Mouse (Mus musculus): ENCODE data around the gene Gosr1.
"Not testable (repeated sequence)": the region's sequence is repeated elsewhere in the genome, so short reads cannot be mapped to it uniquely, and the experiment has no call there.

The Gosr1 gene

GRCm38 (mm10) chr11:76734560-76734959 is 28.8 kb downstream of the Gosr1 start:
- no peak for DNase-seq

DNA sequence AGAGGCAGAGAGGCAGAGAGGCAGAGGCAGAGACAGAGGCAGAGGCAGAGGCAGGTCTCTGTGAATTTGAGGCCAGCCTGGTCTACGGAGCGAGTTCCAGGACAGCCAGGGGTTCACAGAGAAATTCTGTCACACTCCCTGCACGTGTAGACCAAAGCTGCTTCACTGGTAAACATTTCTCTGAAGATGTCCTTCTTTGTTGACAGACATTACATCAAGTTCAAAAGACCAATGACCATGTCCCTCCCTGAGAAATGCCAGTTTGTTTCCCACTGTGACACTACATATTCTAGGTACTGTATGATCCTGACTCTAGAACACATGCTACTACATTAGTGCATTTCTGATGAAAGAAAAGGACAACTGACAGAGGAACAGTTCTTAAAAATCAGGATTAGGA is 32.7 kb downstream of the Gosr1 start:
- DNase-seq: no peak

- no peak for DNase-seq
These were observed 35.3 kb downstream of the Gosr1 start for GRCm38 (mm10) chr11:76728093-76728492.

DNA sequence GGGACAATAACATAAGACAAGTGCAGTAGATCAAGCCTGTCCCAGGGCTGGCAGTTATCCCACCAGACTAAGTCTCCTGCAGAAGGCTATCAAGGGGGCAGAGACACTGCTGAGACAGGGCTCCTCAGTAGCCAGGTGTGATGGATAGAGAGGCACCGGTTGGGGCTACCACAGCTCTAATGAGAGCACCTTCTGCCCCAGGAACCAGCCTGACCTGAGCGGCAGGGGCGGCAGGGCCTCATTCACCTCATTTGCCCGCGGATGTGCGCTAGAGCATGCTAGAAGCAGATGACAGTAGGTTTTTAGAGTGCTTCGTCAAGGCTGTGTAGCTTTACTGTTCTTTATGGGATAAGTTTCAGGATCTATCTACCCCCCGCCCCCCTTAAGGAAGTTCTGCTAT is 39.5 kb downstream of the Gosr1 start:
- no peak for DNase-seq

- no peak for DNase-seq
These were observed 46.4 kb downstream of the Gosr1 start for GRCm38 (mm10) chr11:76717000-76717399.

GRCm38 (mm10) chr11:76709625-76710452 is 53.5 kb downstream of the Gosr1 start:
- no peak for DNase-seq

GRCm38 (mm10) chr11:76708881-76709280 is 54.5 kb downstream of the Gosr1 start:
- no peak for DNase-seq

DNA sequence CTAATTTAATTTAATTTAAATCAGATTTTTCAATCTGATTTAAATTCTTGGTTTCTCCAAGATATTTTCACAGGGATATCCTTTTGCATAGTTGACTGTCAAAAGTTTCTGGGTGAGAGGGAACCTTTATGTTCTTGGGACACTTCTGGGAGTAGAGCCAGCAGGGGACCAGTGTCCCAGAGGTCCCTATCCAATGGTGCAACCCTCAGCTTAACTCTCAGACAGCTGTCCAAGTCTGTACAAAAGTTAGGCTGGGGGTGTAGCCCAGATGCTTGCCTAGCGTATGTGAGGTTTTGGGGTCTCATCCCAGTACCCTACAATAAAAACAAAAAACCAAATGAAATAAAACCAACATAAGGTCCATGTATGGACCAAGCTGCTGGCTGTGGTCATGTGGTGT is 55.3 kb downstream of the Gosr1 start:
- no peak for DNase-seq

DNA sequence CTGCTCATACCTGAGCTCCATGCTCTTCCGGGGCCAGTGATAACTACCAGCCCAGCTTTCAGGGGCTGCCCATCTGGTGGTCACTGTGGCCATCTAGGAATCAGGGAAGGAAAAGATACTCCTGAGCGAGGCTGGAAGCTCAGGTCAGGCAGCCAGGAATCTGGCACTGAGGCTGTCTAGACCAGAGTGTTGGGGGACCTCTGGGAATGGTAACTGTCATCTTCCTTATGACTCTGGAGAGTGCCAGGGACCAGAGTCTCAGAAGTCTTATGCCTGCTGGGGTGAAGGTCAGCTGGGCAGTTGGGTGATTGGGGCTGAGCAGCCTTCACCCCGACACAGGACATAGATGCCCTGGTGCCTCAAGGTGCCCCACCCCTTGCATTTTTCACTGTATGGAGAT is 55.7 kb downstream of the Gosr1 start:
- no peak for DNase-seq

DNA sequence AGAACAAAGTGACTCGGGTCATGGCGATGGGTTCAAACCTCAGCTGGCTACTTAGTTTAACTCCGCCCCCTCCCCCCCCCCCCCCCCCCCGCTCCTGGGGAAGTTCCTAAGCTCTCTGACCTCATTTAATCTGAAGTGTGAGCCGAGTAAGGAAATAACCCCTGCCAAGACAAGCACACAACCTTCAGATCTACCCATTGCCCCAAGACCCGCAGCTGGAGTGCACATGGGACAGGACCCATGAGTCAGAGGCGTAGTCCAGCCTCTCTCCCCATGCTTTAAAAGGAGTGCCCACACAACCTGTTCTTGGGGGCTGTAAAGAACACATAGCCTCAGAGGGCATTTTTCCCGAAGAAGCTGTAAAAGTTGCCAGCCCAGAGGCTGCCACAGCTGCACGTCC is 63.8 kb downstream of the Gosr1 start:
- no peak for DNase-seq

- DNase-seq: no peak
These were observed 67.6 kb downstream of the Gosr1 start for GRCm38 (mm10) chr11:76695810-76696209.

- DNase-seq: no peak
These were observed 71.3 kb downstream of the Gosr1 start for GRCm38 (mm10) chr11:76692096-76692495.

- DNase-seq: no peak
These were observed 77.8 kb downstream of the Gosr1 start for GRCm38 (mm10) chr11:76685604-76686003.

DNA sequence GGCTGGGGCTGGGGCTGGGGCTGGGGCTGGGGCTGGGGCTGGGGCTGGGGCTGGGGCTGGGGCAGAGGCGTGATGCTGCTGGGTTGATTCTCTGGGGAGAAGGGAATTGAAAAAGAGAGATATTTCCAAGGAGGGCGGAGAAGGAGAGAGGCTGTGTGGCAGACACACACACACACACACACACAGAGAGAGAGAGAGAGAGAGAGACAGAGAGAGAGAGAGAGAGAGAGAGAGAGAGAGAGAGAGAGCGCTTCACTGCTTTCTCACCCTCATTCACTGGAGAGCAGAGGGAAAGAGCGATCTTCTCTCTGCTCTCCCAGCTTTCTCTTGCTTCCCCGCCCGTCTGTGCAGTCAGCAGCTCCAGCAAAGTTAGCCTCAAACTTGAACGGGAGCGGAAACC is 83.9 kb downstream of the Gosr1 start, which contains the start of gene Trarg1:
Trarg1 (plus strand) TSS at position 301 of the 400 bp plus-strand sequence.
- not testable (repeated sequence) for DNase-seq

Data from cerebellum, adult 9-11 months (tissue).